Mouse (Mus musculus) ES-E14 (cell line): ENCODE data around the gene Hacd2.
A peak's percentile ranks its signal among the peaks of the same experiment; 100 is the strongest.

Experiments
- HCFC1 ChIP-seq: IDR thresholded peaks from 2 replicates; pipeline ENCODE4 v1.6.1; 2012; ENCODE audit warnings: low read length, inconsistent platforms, borderline replicate concordance; ENCODE audit not compliant: insufficient read depth
- MAFK ChIP-seq: IDR thresholded peaks from 2 replicates; pipeline ENCODE4 v1.6.1; 2014; ENCODE audit warnings: mild to moderate bottlenecking, low read depth, low read length, inconsistent platforms; ENCODE audit not compliant: insufficient read depth
- ZNF384 ChIP-seq: IDR thresholded peaks from 2 replicates; pipeline ENCODE4 v1.6.1; 2012; ENCODE audit warnings: low read depth, low read length, inconsistent platforms

DNA sequence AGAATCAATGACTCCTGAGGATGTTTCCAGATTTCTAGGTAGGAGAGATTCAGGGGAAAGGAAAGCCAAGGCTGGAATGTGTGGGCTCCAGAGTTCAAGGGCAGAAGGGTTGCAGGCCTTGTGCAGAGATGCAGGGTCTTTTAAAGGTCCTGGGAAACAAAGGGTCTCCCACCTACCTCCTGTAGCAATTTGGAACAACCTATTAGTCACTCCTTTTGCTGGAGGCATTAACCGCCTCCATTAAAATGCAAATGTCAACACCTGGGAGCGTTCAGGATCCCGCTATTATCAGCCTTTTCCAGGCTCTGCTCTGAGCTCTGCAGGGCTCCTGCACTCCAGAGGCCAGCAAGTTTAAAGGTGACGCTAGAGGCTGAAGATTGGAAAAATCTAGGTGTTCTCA is 123.9 kb downstream of the Hacd2 start:
- TF ChIP-seq HCFC1 (no peak), MAFK (0 out of 2 replicates have a peak, but pooled peaks have one; percentile 7), ZNF384 (no peak)
